Mouse (Mus musculus) forebrain, embryonic 13.5 days (tissue): Measurements from ENCODE around the gene Pla2g4c. TPM values are rescaled to one million over a fixed set of nuclear protein-coding genes. Genes with fewer than 3 reads are reported as not detected.

Source experiments
- ATAC-seq: fragments of 200-750 bp; cut with Nextera tagmentation; 2 replicates; pipeline ENCODE4 v1.8.0; 2017
- H3K27ac ChIP-seq: fragments of 300-500 bp; sonication (generic); 2 replicates; pipeline ENCODE4 v1.5.1; 2015; ENCODE audit warnings: inconsistent platforms, mild to moderate bottlenecking, moderate library complexity
- H3K27me3 ChIP-seq: fragments of 300-500 bp; sonication (generic); 2 replicates; pipeline ENCODE4 v1.6.1; 2015; ENCODE audit warnings: mild to moderate bottlenecking, inconsistent platforms
- H3K36me3 ChIP-seq: fragments of 300-500 bp; sonication (generic); 2 replicates; pipeline ENCODE4 v1.6.1; 2015; ENCODE audit warnings: mild to moderate bottlenecking, inconsistent platforms; ENCODE audit not compliant: poor library complexity, severe bottlenecking
- H3K4me1 ChIP-seq: fragments of 300-500 bp; sonication (generic); 2 replicates; pipeline ENCODE4 v1.6.1; 2015; ENCODE audit warnings: inconsistent platforms
- H3K4me2 ChIP-seq: fragments of 300-500 bp; sonication (generic); 2 replicates; pipeline ENCODE4 v1.6.1; 2015; ENCODE audit warnings: inconsistent platforms, mild to moderate bottlenecking, moderate library complexity
- H3K4me3 ChIP-seq: fragments of 300-500 bp; sonication (generic); 2 replicates; pipeline ENCODE4 v1.5.1; 2015; ENCODE audit warnings: mild to moderate bottlenecking, inconsistent platforms
- H3K9ac ChIP-seq: fragments of 300-500 bp; sonication (generic); 2 replicates; pipeline ENCODE4 v1.6.1; 2015; ENCODE audit warnings: mild to moderate bottlenecking, inconsistent platforms
- H3K9me3 ChIP-seq: fragments of 300-500 bp; sonication (generic); replicated peaks from 2 replicates; pipeline ENCODE4 v1.6.1; 2016; ENCODE audit warnings: inconsistent platforms
- WGBS: fragments of 180-500 bp; shearing (Covaris S2); methylation state at CpG from one replicate; pipeline ENCODE4 v1.1.7; 2015; 5-methylcytosine and 5-hydroxymethylcytosine counted together
- polyA plus RNA-seq: library from polyadenylated mRNA; unstranded; fragments of >200 nt; fragmentation: Nextera tagmentation; extraction: Ambion mirVana; gene quantifications from 2 replicates; pipeline ENCODE4 v1.2.1, GENCODE M21; 2015

Gene Pla2g4c
- polyA plus RNA-seq, 1 experiment from 2014 or later, result 1.1 TPM

- Histone ChIP-seq H3K4me2 (no peak overlapping the region), H3K9ac (no peak overlapping the region), H3K9me3 (no peaks in the 10 kb centered on the region), H3K4me1 (no peaks in the 10 kb centered on the region), H3K27ac (no peak overlapping the region), H3K27me3 (no peaks in the 10 kb centered on the region), H3K36me3 (peaks cover 98% of the 10 kb centered on the region), H3K4me3 (no peak overlapping the region)
- WGBS, result 89% methylated on average over 1 of the region's 1 CpGs
- ATAC-seq, result no peak
Observed at GRCm38 (mm10) chr7:13301643-13302042, 22.8 kb upstream of the Pla2g4c start.

GRCm38 (mm10) chr7:13302780-13303179 is 21.7 kb upstream of the Pla2g4c start:
- 70% methylated on average over 2 of the region's 2 CpGs for WGBS
- H3K4me2 ChIP-seq, result no peak overlapping the region
- no peaks in the 10 kb centered on the region for H3K4me1 ChIP-seq
- no peaks in the 10 kb centered on the region for H3K9me3 ChIP-seq
- no peak for ATAC-seq
- H3K27me3 ChIP-seq, result no peaks in the 10 kb centered on the region
- no peak overlapping the region for H3K9ac ChIP-seq
- peaks cover 97% of the 10 kb centered on the region for H3K36me3 ChIP-seq
- no peak overlapping the region for H3K4me3 ChIP-seq
- no peak overlapping the region for H3K27ac ChIP-seq

- no peak overlapping the region for H3K9ac ChIP-seq
- H3K36me3 ChIP-seq, result peaks cover 97% of the 10 kb centered on the region
- no peak overlapping the region for H3K4me3 ChIP-seq
- no peaks in the 10 kb centered on the region for H3K27me3 ChIP-seq
- H3K27ac ChIP-seq, result no peak overlapping the region
- H3K9me3 ChIP-seq, result no peaks in the 10 kb centered on the region
- no peaks in the 10 kb centered on the region for H3K4me1 ChIP-seq
- H3K4me2 ChIP-seq, result no peak overlapping the region
- no peak for ATAC-seq
Observed at GRCm38 (mm10) chr7:13303372-13303771, 21.1 kb upstream of the Pla2g4c start.

GRCm38 (mm10) chr7:13309407-13309806 is 15.0 kb upstream of the Pla2g4c start:
- no peak overlapping the region for H3K4me3 ChIP-seq
- no peak overlapping the region for H3K9ac ChIP-seq
- no peak overlapping the region for H3K4me2 ChIP-seq
- ATAC-seq, result no peak
- no peaks in the 10 kb centered on the region for H3K9me3 ChIP-seq
- no peaks in the 10 kb centered on the region for H3K27me3 ChIP-seq
- H3K36me3 ChIP-seq, result peaks cover 99% of the 10 kb centered on the region
- WGBS, result 90% methylated on average over 2 of the region's 2 CpGs
- H3K27ac ChIP-seq, result no peak overlapping the region
- no peaks in the 10 kb centered on the region for H3K4me1 ChIP-seq

GRCm38 (mm10) chr7:13310493-13311199 is 13.8 kb upstream of the Pla2g4c start:
- no peak for ATAC-seq
- Histone ChIP-seq H3K9ac (no peak overlapping the region), H3K4me1 (no peaks in the 10 kb centered on the region), H3K9me3 (no peaks in the 10 kb centered on the region), H3K27me3 (no peaks in the 10 kb centered on the region), H3K27ac (no peak overlapping the region), H3K36me3 (peaks cover 87% of the 10 kb centered on the region), H3K4me2 (no peak overlapping the region), H3K4me3 (no peak overlapping the region)
- 94% methylated on average over 6 of the region's 6 CpGs for WGBS

- 98% methylated on average over 4 of the region's 4 CpGs for WGBS
- peaks cover 79% of the 10 kb centered on the region for H3K36me3 ChIP-seq
Observed at GRCm38 (mm10) chr7:13311401-13311800, 13.1 kb upstream of the Pla2g4c start.

GRCm38 (mm10) chr7:13314095-13314597 is 10.3 kb upstream of the Pla2g4c start:
- Histone ChIP-seq H3K9me3 (no peaks in the 10 kb centered on the region), H3K4me2 (no peak overlapping the region), H3K9ac (no peak overlapping the region), H3K27ac (no peak overlapping the region), H3K36me3 (peaks cover 52% of the 10 kb centered on the region), H3K27me3 (no peaks in the 10 kb centered on the region), H3K4me1 (no peaks in the 10 kb centered on the region), H3K4me3 (no peak overlapping the region)
- WGBS, result 85% methylated on average over 5 of the region's 5 CpGs
- no peak for ATAC-seq

More at GRCm38 (mm10) chr7:13311401-13311800, 13.1 kb upstream of the Pla2g4c start:
- Histone ChIP-seq H3K27ac (no peak overlapping the region), H3K9me3 (no peaks in the 10 kb centered on the region), H3K4me2 (no peak overlapping the region), H3K4me1 (no peaks in the 10 kb centered on the region), H3K4me3 (no peak overlapping the region), H3K27me3 (no peaks in the 10 kb centered on the region), H3K9ac (no peak overlapping the region)
- ATAC-seq, result no peak

GRCm38 (mm10) chr7:13321424-13321823 is 3.0 kb upstream of the Pla2g4c start:
- 88% methylated on average over 3 of the region's 3 CpGs for WGBS
- Histone ChIP-seq H3K9ac (no peak overlapping the region), H3K4me2 (no peak overlapping the region), H3K9me3 (no peaks in the 10 kb centered on the region), H3K4me1 (no peaks in the 10 kb centered on the region), H3K27ac (no peak overlapping the region), H3K4me3 (no peak overlapping the region), H3K36me3 (no peaks in the 10 kb centered on the region), H3K27me3 (no peaks in the 10 kb centered on the region)
- ATAC-seq, result no peak

GRCm38 (mm10) chr7:13330575-13330974 is 6.1 kb downstream of the Pla2g4c start:
- no peak for ATAC-seq
- Histone ChIP-seq H3K9me3 (no peaks in the 10 kb centered on the region), H3K4me3 (no peak overlapping the region), H3K9ac (no peak overlapping the region), H3K36me3 (peaks cover 20% of the 10 kb centered on the region), H3K4me1 (no peaks in the 10 kb centered on the region), H3K4me2 (no peak overlapping the region), H3K27ac (no peak overlapping the region), H3K27me3 (no peaks in the 10 kb centered on the region)
- WGBS, result 95% methylated on average over 2 of the region's 2 CpGs

GRCm38 (mm10) chr7:13355943-13356342 is 31.5 kb downstream of the Pla2g4c start:
- Histone ChIP-seq H3K9me3 (no peaks in the 10 kb centered on the region; the same call in 1 of the 2 replicates), H3K27ac (no peak overlapping the region), H3K4me1 (no peaks in the 10 kb centered on the region), H3K4me3 (no peak overlapping the region), H3K4me2 (no peak overlapping the region), H3K9ac (no peak overlapping the region), H3K36me3 (peaks cover 47% of the 10 kb centered on the region), H3K27me3 (no peaks in the 10 kb centered on the region)
- no peak for ATAC-seq

- Histone ChIP-seq H3K9ac (no peak overlapping the region), H3K4me2 (no peak overlapping the region), H3K36me3 (no peaks in the 10 kb centered on the region), H3K4me1 (no peaks in the 10 kb centered on the region), H3K27ac (no peak overlapping the region), H3K4me3 (no peak overlapping the region), H3K27me3 (no peaks in the 10 kb centered on the region), H3K9me3 (no peaks in the 10 kb centered on the region)
- 88% methylated on average over 2 of the region's 2 CpGs for whole genome bisulfite sequencing
- no peak for ATAC-seq
Observed at GRCm38 (mm10) chr7:13380588-13380987, 56.1 kb downstream of the Pla2g4c start.

- Histone ChIP-seq H3K27me3 (no peaks in the 10 kb centered on the region), H3K4me1 (no peaks in the 10 kb centered on the region), H3K36me3 (no peaks in the 10 kb centered on the region), H3K4me3 (no peak within 1 kb of the TSS), H3K4me2 (no peak within 1 kb of the TSS), H3K9me3 (peaks cover 22% of the 10 kb centered on the region; the same call in 1 of the 2 replicates), H3K9ac (no peak within 1 kb of the TSS), H3K27ac (no peak within 1 kb of the TSS)
- 78% methylated on average over 1 of the region's 1 CpGs for WGBS
- ATAC-seq, result no peak
Observed at GRCm38 (mm10) chr7:13397832-13398231, 73.4 kb downstream of the Pla2g4c start, which contains the start of gene Cabp5. Gene Cabp5 (plus strand): TSS chr7:13398132.
